In genomic region chr11:96145622-96146270, GRCm38 (mm10) we compare ENCODE assay signal across 8 mouse cellular contexts. TPM values are rescaled to one million over a fixed set of nuclear protein-coding genes. Genes with fewer than 3 reads are reported as not detected.
DNase-seq lines count a peak whose midpoint lies in the region; ATAC-seq lines count a peak whose summit lies in the region.

No protein-coding gene starts in this region.

- WGBS in intestine, embryonic 16.5 days: 4% methylated on average over 15 of the region's 15 CpGs
- 3% methylated on average over 15 of the region's 15 CpGs for WGBS in limb, embryonic 10.5 days
- WGBS in midbrain, embryonic 15.5 days: 1% methylated on average over 15 of the region's 15 CpGs
- WGBS in stomach, embryonic 14.5 days: under 1% methylated on average over 15 of the region's 15 CpGs

- no peaks in the 10 kb centered on the region for H3K9me3 ChIP-seq in intestine, embryonic 16.5 days (ENCODE audit: control insufficient read depth, low read length)
- no peaks in the 10 kb centered on the region for H3K9me3 ChIP-seq in limb, embryonic 10.5 days (replicated peaks)
- no peaks in the 10 kb centered on the region for H3K9me3 ChIP-seq in midbrain, embryonic 15.5 days
- H3K9me3 ChIP-seq in stomach, embryonic 14.5 days (ENCODE audit: control insufficient read depth, low read depth, low read length): no peaks in the 10 kb centered on the region

- peaks cover 10% of the 10 kb centered on the region for H3K4me1 ChIP-seq in intestine, embryonic 16.5 days (ENCODE audit: control insufficient read depth, insufficient read depth, low read length)
- peaks cover 11% of the 10 kb centered on the region for H3K4me1 ChIP-seq in limb, embryonic 10.5 days
- no peaks in the 10 kb centered on the region for H3K4me1 ChIP-seq in midbrain, embryonic 15.5 days
- H3K4me1 ChIP-seq in stomach, embryonic 14.5 days (ENCODE audit: control insufficient read depth, insufficient read depth, low read length): no peaks in the 10 kb centered on the region

- peak overlapping the region; percentile 43 for H3K9ac ChIP-seq in intestine, embryonic 16.5 days (ENCODE audit: low read depth, low read length)
- no peak overlapping the region for H3K9ac ChIP-seq in midbrain, embryonic 15.5 days
- H3K9ac ChIP-seq in stomach, embryonic 14.5 days (replicated peaks; ENCODE audit: low read depth, low read length): no peak overlapping the region

- peak overlapping the region; percentile 27 for H3K4me2 ChIP-seq in intestine, embryonic 16.5 days (ENCODE audit: low read depth, low read length)
- H3K4me2 ChIP-seq in midbrain, embryonic 15.5 days: peak overlapping the region; percentile 29
- H3K4me2 ChIP-seq in stomach, embryonic 14.5 days (replicated peaks; ENCODE audit: low read depth, low read length): peak overlapping the region; percentile 31

- H3K27me3 ChIP-seq in intestine, embryonic 16.5 days (replicated peaks; ENCODE audit: control insufficient read depth, insufficient read depth, low read length): peaks cover 5% of the 10 kb centered on the region; the same call in 1 of the 2 replicates
- H3K27me3 ChIP-seq in limb, embryonic 10.5 days (ENCODE audit: low read depth, poor library complexity, severe bottlenecking): peaks cover 69% of the 10 kb centered on the region
- peaks cover 25% of the 10 kb centered on the region for H3K27me3 ChIP-seq in midbrain, embryonic 15.5 days (replicated peaks)
- no peaks in the 10 kb centered on the region for H3K27me3 ChIP-seq in stomach, embryonic 14.5 days (ENCODE audit: control insufficient read depth, insufficient read depth, low read length)

- no peaks in the 10 kb centered on the region for H3K36me3 ChIP-seq in intestine, embryonic 16.5 days (ENCODE audit: control insufficient read depth, insufficient read depth, low read length)
- H3K36me3 ChIP-seq in limb, embryonic 10.5 days: no peaks in the 10 kb centered on the region
- H3K36me3 ChIP-seq in midbrain, embryonic 15.5 days (replicated peaks): no peaks in the 10 kb centered on the region
- H3K36me3 ChIP-seq in stomach, embryonic 14.5 days (ENCODE audit: control insufficient read depth, insufficient read depth, low read length): no peaks in the 10 kb centered on the region

- peak; percentile 3 for DNase-seq in cerebellum, adult 11-12 months
- peak; percentile 90 for DNase-seq in embryo, embryonic 10 days (ENCODE audit: low spot score)
- DNase-seq in gastrocnemius, postnatal 4 days (ENCODE audit: low spot score in 2 of 2): peak; percentile 48 to 72
- peak; percentile 89 for DNase-seq in limb, embryonic 10.5 days (ENCODE audit: low spot score)

- H3K27ac ChIP-seq in intestine, embryonic 16.5 days (ENCODE audit: low read length): no peak overlapping the region
- no peak overlapping the region for H3K27ac ChIP-seq in limb, embryonic 10.5 days
- H3K27ac ChIP-seq in midbrain, embryonic 15.5 days: no peak overlapping the region
- H3K27ac ChIP-seq in stomach, embryonic 14.5 days (ENCODE audit: low read length): no peak overlapping the region

- peak overlapping the region; percentile 28; the same call in 1 of the 2 replicates for H3K4me3 ChIP-seq in intestine, embryonic 16.5 days (ENCODE audit: low read length)
- peak overlapping the region; percentile 23 for H3K4me3 ChIP-seq in limb, embryonic 10.5 days
- H3K4me3 ChIP-seq in midbrain, embryonic 15.5 days: peak overlapping the region; percentile 2; the same call in 1 of the 2 replicates
- no peak overlapping the region for H3K4me3 ChIP-seq in stomach, embryonic 14.5 days (ENCODE audit: low read depth, low read length)

- no peak for ATAC-seq in cerebellum, adult (ENCODE audit: insufficient number of reproducible peaks, low FRiP score, low TSS enrichment)
- ATAC-seq in intestine, embryonic 16.5 days: peak; percentile 73
- ATAC-seq in midbrain, embryonic 15.5 days (replicated peaks): no peak
- peak; percentile 70; the same call in 1 of the 2 replicates for ATAC-seq in stomach, embryonic 14.5 days (ENCODE audit: insufficient number of reproducible peaks, insufficient read depth, low FRiP score, low read depth)

RNA-seq across cellular contexts. Expression of gene Ttll6, which starts 12.2 kb away (rescaled TPM):
- total RNA-seq in gastrocnemius, postnatal 4 days (2021): not detected
- polyA plus RNA-seq in intestine, embryonic 16.5 days (2015; fragmentation: Nextera tagmentation; extraction: Ambion mirVana): 0.27 and 0.51 TPM in 2 replicates
- not detected in 2 replicates for polyA plus RNA-seq in limb, embryonic 10.5 days (2016; fragmentation: Nextera tagmentation; extraction: Ambion mirVana)
- 0.14 and 0.26 TPM in 2 replicates for polyA plus RNA-seq in midbrain, embryonic 15.5 days (2015; fragmentation: Nextera tagmentation; extraction: Ambion mirVana)
- polyA plus RNA-seq in stomach, embryonic 14.5 days (2014; fragmentation: Nextera tagmentation; extraction: Ambion mirVana): 0.12 TPM in 1 of 2 replicates, not detected in the other

RNA-seq across cellular contexts. Expression of gene Calcoco2, which starts 34.0 kb away (rescaled TPM):
- not detected for total RNA-seq in gastrocnemius, postnatal 4 days (2021)
- 0.10 TPM in 2 replicates for polyA plus RNA-seq in intestine, embryonic 16.5 days (2015; fragmentation: Nextera tagmentation; extraction: Ambion mirVana)
- polyA plus RNA-seq in limb, embryonic 10.5 days (2016; fragmentation: Nextera tagmentation; extraction: Ambion mirVana): not detected in 2 replicates
- polyA plus RNA-seq in midbrain, embryonic 15.5 days (2015; fragmentation: Nextera tagmentation; extraction: Ambion mirVana): not detected in 2 replicates
- 0.15 TPM in 1 of 2 replicates, not detected in the other for polyA plus RNA-seq in stomach, embryonic 14.5 days (2014; fragmentation: Nextera tagmentation; extraction: Ambion mirVana)

RNA-seq across cellular contexts. Expression of gene Hoxb13, which starts 48.4 kb away (rescaled TPM):
- not detected for total RNA-seq in gastrocnemius, postnatal 4 days (2021)
- 1.9 and 5.1 TPM in 2 replicates for polyA plus RNA-seq in intestine, embryonic 16.5 days (2015; fragmentation: Nextera tagmentation; extraction: Ambion mirVana)
- not detected in 2 replicates for polyA plus RNA-seq in limb, embryonic 10.5 days (2016; fragmentation: Nextera tagmentation; extraction: Ambion mirVana)
- not detected in 2 replicates for polyA plus RNA-seq in midbrain, embryonic 15.5 days (2015; fragmentation: Nextera tagmentation; extraction: Ambion mirVana)
- not detected in 2 replicates for polyA plus RNA-seq in stomach, embryonic 14.5 days (2014; fragmentation: Nextera tagmentation; extraction: Ambion mirVana)

Comparison
In these comparisons a context has a peak if more than half of its experiments do, and no peak if none do; other contexts are left out.
1. DNase-seq: peak in every context shown above with its lines; median percentile 90 in embryo, embryonic 10 days; 89 in limb, embryonic 10.5 days; 60 in gastrocnemius, postnatal 4 days; 3 in cerebellum, adult 11-12 months.
2. ATAC-seq: peak in intestine, embryonic 16.5 days (single experiment) and stomach, embryonic 14.5 days (single experiment); none in cerebellum, adult (single experiment) and midbrain, embryonic 15.5 days (single experiment).
3. Peak in every context shown above with its lines, with median percentiles within 50 percentile points of each other: H3K4me2 ChIP-seq.